Mouse (Mus musculus) embryonic facial prominence, embryonic 14.5 days (tissue): Measurements from ENCODE around the gene Gpd1l. TPM values are rescaled to one million over a fixed set of nuclear protein-coding genes. Genes with fewer than 3 reads are reported as not detected.

Experiments used
- polyA plus RNA-seq: library from polyadenylated mRNA; unstranded; fragments of >200 nt; fragmentation: Nextera tagmentation; extraction: Ambion mirVana; gene quantifications from 2 replicates; pipeline ENCODE4 v1.2.1, GENCODE M21; 2014

Gpd1l gene
- polyA plus RNA-seq, 1 experiment from 2014 or later = 10.3 TPM

Other genes with a start within 250 kb of the Gpd1l start
- gene Dync1li1, start 245.2 kb downstream of the Gpd1l start, polyA plus RNA-seq = 33.9 and 34.7 TPM in 2 replicates
- gene Cmtm6, start 202.9 kb downstream of the Gpd1l start, polyA plus RNA-seq = 44.3 and 45.7 TPM in 2 replicates
- 103 and 105 TPM in 2 replicates for gene Cmtm7, start 152.1 kb downstream of the Gpd1l start, polyA plus RNA-seq
- gene Cmtm8, start 89.8 kb downstream of the Gpd1l start, polyA plus RNA-seq = 16.9 and 18.6 TPM in 2 replicates
- gene Osbpl10, start 44.6 kb upstream of the Gpd1l start, polyA plus RNA-seq = 2.1 and 2.7 TPM in 2 replicates
- gene Rps27rt, start 48.8 kb upstream of the Gpd1l start, polyA plus RNA-seq = 497 and 574 TPM in 2 replicates